Mouse (Mus musculus) mammary gland, adult 2 months (tissue): ENCODE data around the gene Mettl11b. TPM values are rescaled to one million over a fixed set of nuclear protein-coding genes. Genes with fewer than 3 reads are reported as not detected.

ENCODE experiments used
- polyA plus RNA-seq: library from polyadenylated mRNA; depleted of rRNA; stranded (reverse); fragments of >200 nt; gene quantifications from 2 replicates; pipeline ENCODE4 v1.2.3, GENCODE M21; 2012; ENCODE audit warnings: low replicate concordance; rRNA removed

Mettl11b gene
- polyA plus RNA-seq, result 0.14 TPM in 1 of 2 replicates, not detected in the other

DNA sequence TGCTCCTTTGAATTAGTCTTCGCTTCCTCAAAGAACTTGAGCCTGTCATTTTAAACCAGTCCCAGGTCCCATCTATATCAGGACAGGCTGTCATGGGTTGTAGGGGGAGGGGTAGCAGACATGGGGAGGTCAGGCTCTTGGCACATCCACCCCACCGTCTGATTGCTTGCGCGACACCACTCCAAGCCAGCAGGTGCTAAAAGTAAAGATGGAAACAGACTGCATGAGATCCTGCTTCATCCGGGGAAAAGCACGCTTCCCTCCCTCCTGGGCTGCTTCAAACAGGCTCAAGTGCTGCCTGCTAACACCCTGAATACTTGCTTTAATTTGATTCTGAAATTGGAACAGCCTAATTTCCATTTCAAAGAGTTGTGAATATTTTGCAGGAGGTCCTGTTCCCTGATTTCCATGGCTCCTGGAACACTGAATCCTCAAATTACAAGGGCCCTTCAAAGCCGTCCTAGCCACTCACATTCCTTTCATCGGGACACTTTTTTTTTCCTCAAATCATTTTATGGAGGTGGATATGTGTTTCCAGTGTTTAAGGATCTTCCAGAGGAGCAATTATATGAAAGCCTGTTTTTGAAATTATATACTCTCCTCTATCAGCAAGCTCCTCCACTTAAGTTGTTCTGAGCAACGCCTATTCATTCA is at the start of gene Mettl11b:
Gene Mettl11b, minus strand, starts transcription at position 127 of the 654 bp plus-strand sequence.

Other genes with a start within 250 kb of the Mettl11b start
- 3.1 and 5.8 TPM in 2 replicates for gene Kifap3, start 54.4 kb upstream of the Mettl11b start, polyA plus RNA-seq
- 7.3 and 10.1 TPM in 2 replicates for gene Scyl3, start 203.9 kb upstream of the Mettl11b start, polyA plus RNA-seq